Mouse (Mus musculus): Measurements from ENCODE around the gene Sfta2.

DNA sequence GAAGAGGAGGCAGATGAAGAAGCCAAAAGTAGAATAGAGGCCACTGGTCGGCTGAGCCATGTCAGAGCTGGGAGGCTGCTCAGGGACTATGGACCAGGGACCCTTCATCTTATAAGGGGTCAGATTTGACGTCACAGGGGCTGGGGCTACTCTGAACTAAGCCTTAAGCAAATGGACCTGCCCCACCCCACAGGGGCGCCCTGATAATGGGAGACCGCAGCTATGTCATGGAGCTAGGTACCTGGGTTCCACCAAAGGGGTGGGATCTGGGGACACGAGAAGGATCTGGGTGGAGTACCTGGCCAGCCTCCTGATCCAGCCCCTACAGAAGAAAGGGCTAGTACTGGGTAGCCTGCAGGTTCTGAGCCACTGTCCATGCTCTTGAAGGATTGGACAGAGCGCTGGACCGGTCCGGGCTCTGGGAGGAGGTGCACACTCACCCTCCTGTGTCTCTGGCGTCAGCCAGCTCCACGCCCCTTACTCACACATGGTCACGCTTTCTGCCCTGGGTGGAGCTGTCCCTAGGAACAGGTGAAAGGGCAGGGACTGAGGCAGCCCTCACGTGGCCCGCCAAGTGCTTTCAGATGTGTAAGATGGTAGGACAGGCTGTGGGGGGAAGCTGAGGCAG is 42.4 kb downstream of the Sfta2 start, which contains the start of gene Mucl3:
- TF ChIP-seq CTCF (IDR thresholded peaks at IDR 0.05; ENCODE audit: low read depth, low read length), result no peak
- TF ChIP-seq POLR2A (IDR thresholded peaks at IDR 0.05; ENCODE audit: extremely low read depth, insufficient read depth, low read length), result no peak

Data from liver, adult 2 months (tissue).